Mouse (Mus musculus): Measurements from ENCODE around the gene Sgsm1. TPM values are rescaled to one million over a fixed set of nuclear protein-coding genes. Genes with fewer than 3 reads are reported as not detected.

Gene Sgsm1
- polyA plus RNA-seq, 1 experiment from 2014 or later, result 19.2 TPM

- Histone ChIP-seq H3K27me3 (replicated peaks; ENCODE audit: control insufficient read depth, insufficient read depth, low read length) (no peaks in the 10 kb centered on the region), H3K36me3 (ENCODE audit: control insufficient read depth, insufficient read depth) (no peaks in the 10 kb centered on the region), H3K4me2 (ENCODE audit: low read length) (no peak overlapping the region), H3K9ac (replicated peaks; ENCODE audit: low read depth, low read length) (no peak overlapping the region), H3K27ac (ENCODE audit: low read length) (no peak overlapping the region), H3K4me1 (replicated peaks; ENCODE audit: control insufficient read depth, insufficient read depth, low read length) (peaks cover 11% of the 10 kb centered on the region; the same call in 1 of the 2 replicates), H3K4me3 (replicated peaks; ENCODE audit: low read length) (no peak overlapping the region), H3K9me3 (ENCODE audit: control insufficient read depth, low read length) (no peaks in the 10 kb centered on the region)
- WGBS, result 77% methylated on average over 6 of the region's 6 CpGs
- ATAC-seq, result no peak
These were observed 91.1 kb downstream of the Sgsm1 start for GRCm38 (mm10) chr5:113219450-113219849.

- WGBS, result 86% methylated on average over 17 of the region's 17 CpGs
- Histone ChIP-seq H3K4me3 (replicated peaks; ENCODE audit: low read length) (no peak overlapping the region), H3K9me3 (ENCODE audit: control insufficient read depth, low read length) (no peaks in the 10 kb centered on the region), H3K27me3 (replicated peaks; ENCODE audit: control insufficient read depth, insufficient read depth, low read length) (no peaks in the 10 kb centered on the region), H3K27ac (ENCODE audit: low read length) (no peak overlapping the region), H3K9ac (replicated peaks; ENCODE audit: low read depth, low read length) (no peak overlapping the region), H3K4me2 (ENCODE audit: low read length) (no peak overlapping the region), H3K4me1 (replicated peaks; ENCODE audit: control insufficient read depth, insufficient read depth, low read length) (peaks cover 11% of the 10 kb centered on the region; the same call in 1 of the 2 replicates), H3K36me3 (ENCODE audit: control insufficient read depth, insufficient read depth) (no peaks in the 10 kb centered on the region)
- no peak for ATAC-seq
These were observed 91.9 kb downstream of the Sgsm1 start for GRCm38 (mm10) chr5:113218617-113219235.

- ATAC-seq, result no peak
- no peaks in the 10 kb centered on the region for H3K9me3 ChIP-seq (ENCODE audit: control insufficient read depth, low read length)
- H3K4me2 ChIP-seq (ENCODE audit: low read length), result no peak overlapping the region
- 80% methylated on average over 12 of the region's 12 CpGs for WGBS
- H3K4me3 ChIP-seq (replicated peaks; ENCODE audit: low read length), result no peak overlapping the region
- H3K36me3 ChIP-seq (ENCODE audit: control insufficient read depth, insufficient read depth), result no peaks in the 10 kb centered on the region
- H3K4me1 ChIP-seq (replicated peaks; ENCODE audit: control insufficient read depth, insufficient read depth, low read length), result peaks cover 11% of the 10 kb centered on the region; the same call in 1 of the 2 replicates
- H3K27me3 ChIP-seq (replicated peaks; ENCODE audit: control insufficient read depth, insufficient read depth, low read length), result no peaks in the 10 kb centered on the region
- no peak overlapping the region for H3K9ac ChIP-seq (replicated peaks; ENCODE audit: low read depth, low read length)
- no peak overlapping the region for H3K27ac ChIP-seq (ENCODE audit: low read length)
These were observed 93.5 kb downstream of the Sgsm1 start for GRCm38 (mm10) chr5:113217076-113217475.

GRCm38 (mm10) chr5:113216328-113216960, 94.1 kb downstream of the Sgsm1 start:
- H3K9me3 ChIP-seq (ENCODE audit: control insufficient read depth, low read length), result no peaks in the 10 kb centered on the region
- 66% methylated on average over 14 of the region's 14 CpGs for WGBS
- no peaks in the 10 kb centered on the region for H3K27me3 ChIP-seq (replicated peaks; ENCODE audit: control insufficient read depth, insufficient read depth, low read length)
- H3K4me3 ChIP-seq (replicated peaks; ENCODE audit: low read length), result no peak overlapping the region
- H3K4me1 ChIP-seq (replicated peaks; ENCODE audit: control insufficient read depth, insufficient read depth, low read length), result peaks cover 11% of the 10 kb centered on the region; the same call in 1 of the 2 replicates
- no peak for ATAC-seq
- no peak overlapping the region for H3K9ac ChIP-seq (replicated peaks; ENCODE audit: low read depth, low read length)
- no peak overlapping the region for H3K27ac ChIP-seq (ENCODE audit: low read length)
- H3K4me2 ChIP-seq (ENCODE audit: low read length), result no peak overlapping the region
- H3K36me3 ChIP-seq (ENCODE audit: control insufficient read depth, insufficient read depth), result no peaks in the 10 kb centered on the region

- no peak overlapping the region for H3K4me3 ChIP-seq (replicated peaks; ENCODE audit: low read length)
- H3K9ac ChIP-seq (replicated peaks; ENCODE audit: low read depth, low read length), result no peak overlapping the region
- H3K36me3 ChIP-seq (ENCODE audit: control insufficient read depth, insufficient read depth), result no peaks in the 10 kb centered on the region
- H3K4me2 ChIP-seq (ENCODE audit: low read length), result no peak overlapping the region
- H3K27me3 ChIP-seq (replicated peaks; ENCODE audit: control insufficient read depth, insufficient read depth, low read length), result no peaks in the 10 kb centered on the region
- peaks cover 3% of the 10 kb centered on the region; the same call in 1 of the 2 replicates for H3K4me1 ChIP-seq (replicated peaks; ENCODE audit: control insufficient read depth, insufficient read depth, low read length)
- no peak overlapping the region for H3K27ac ChIP-seq (ENCODE audit: low read length)
- WGBS, result 90% methylated on average over 9 of the region's 9 CpGs
- ATAC-seq, result no peak
- no peaks in the 10 kb centered on the region for H3K9me3 ChIP-seq (ENCODE audit: control insufficient read depth, low read length)
These were observed 95.0 kb downstream of the Sgsm1 start for GRCm38 (mm10) chr5:113215610-113216011.

- no peak for ATAC-seq
- H3K4me1 ChIP-seq (replicated peaks; ENCODE audit: control insufficient read depth, insufficient read depth, low read length), result peaks cover 3% of the 10 kb centered on the region
- H3K4me2 ChIP-seq (ENCODE audit: low read length), result no peak overlapping the region
- no peaks in the 10 kb centered on the region for H3K36me3 ChIP-seq (ENCODE audit: control insufficient read depth, insufficient read depth)
- no peaks in the 10 kb centered on the region for H3K27me3 ChIP-seq (replicated peaks; ENCODE audit: control insufficient read depth, insufficient read depth, low read length)
- H3K4me3 ChIP-seq (replicated peaks; ENCODE audit: low read length), result no peak overlapping the region
- no peak overlapping the region for H3K27ac ChIP-seq (ENCODE audit: low read length)
- H3K9me3 ChIP-seq (ENCODE audit: control insufficient read depth, low read length), result no peaks in the 10 kb centered on the region
- no peak overlapping the region for H3K9ac ChIP-seq (replicated peaks; ENCODE audit: low read depth, low read length)
- 69% methylated on average over 11 of the region's 11 CpGs for WGBS
These were observed 96.1 kb downstream of the Sgsm1 start for GRCm38 (mm10) chr5:113214455-113214854.

- Histone ChIP-seq H3K4me1 (replicated peaks; ENCODE audit: control insufficient read depth, insufficient read depth, low read length) (peaks cover 7% of the 10 kb centered on the region), H3K9me3 (ENCODE audit: control insufficient read depth, low read length) (no peaks in the 10 kb centered on the region), H3K27ac (ENCODE audit: low read length) (no peak overlapping the region), H3K36me3 (ENCODE audit: control insufficient read depth, insufficient read depth) (no peaks in the 10 kb centered on the region), H3K27me3 (replicated peaks; ENCODE audit: control insufficient read depth, insufficient read depth, low read length) (no peaks in the 10 kb centered on the region), H3K4me2 (ENCODE audit: low read length) (no peak overlapping the region), H3K9ac (replicated peaks; ENCODE audit: low read depth, low read length) (no peak overlapping the region), H3K4me3 (replicated peaks; ENCODE audit: low read length) (no peak overlapping the region)
- WGBS, result 86% methylated on average over 8 of the region's 8 CpGs
- ATAC-seq, result no peak
These were observed 96.5 kb downstream of the Sgsm1 start for GRCm38 (mm10) chr5:113214041-113214440.

GRCm38 (mm10) chr5:113212156-113212835, 98.3 kb downstream of the Sgsm1 start:
- 86% methylated on average over 10 of the region's 10 CpGs for WGBS
- Histone ChIP-seq H3K27ac (ENCODE audit: low read length) (no peak overlapping the region), H3K4me3 (replicated peaks; ENCODE audit: low read length) (no peak overlapping the region), H3K27me3 (replicated peaks; ENCODE audit: control insufficient read depth, insufficient read depth, low read length) (no peaks in the 10 kb centered on the region), H3K4me1 (replicated peaks; ENCODE audit: control insufficient read depth, insufficient read depth, low read length) (peaks cover 9% of the 10 kb centered on the region), H3K4me2 (ENCODE audit: low read length) (no peak overlapping the region), H3K36me3 (ENCODE audit: control insufficient read depth, insufficient read depth) (no peaks in the 10 kb centered on the region), H3K9me3 (ENCODE audit: control insufficient read depth, low read length) (no peaks in the 10 kb centered on the region), H3K9ac (replicated peaks; ENCODE audit: low read depth, low read length) (no peak overlapping the region)
- no peak for ATAC-seq

GRCm38 (mm10) chr5:113210314-113210713, 100.3 kb downstream of the Sgsm1 start:
- no peaks in the 10 kb centered on the region for H3K27me3 ChIP-seq (replicated peaks; ENCODE audit: control insufficient read depth, insufficient read depth, low read length)
- peak overlapping the region; percentile 44 for H3K27ac ChIP-seq (ENCODE audit: low read length)
- H3K4me3 ChIP-seq (replicated peaks; ENCODE audit: low read length), result no peak overlapping the region
- H3K36me3 ChIP-seq (ENCODE audit: control insufficient read depth, insufficient read depth), result no peaks in the 10 kb centered on the region
- 85% methylated on average over 6 of the region's 6 CpGs for WGBS
- H3K4me2 ChIP-seq (ENCODE audit: low read length), result no peak overlapping the region
- ATAC-seq, result no peak
- H3K4me1 ChIP-seq (replicated peaks; ENCODE audit: control insufficient read depth, insufficient read depth, low read length), result peaks cover 17% of the 10 kb centered on the region
- H3K9me3 ChIP-seq (ENCODE audit: control insufficient read depth, low read length), result no peaks in the 10 kb centered on the region
- H3K9ac ChIP-seq (replicated peaks; ENCODE audit: low read depth, low read length), result no peak overlapping the region
